Mouse (Mus musculus) right cerebral cortex, postnatal 10 days (tissue): ENCODE data around the gene Ctsh.
"Not testable (repeated sequence)": the region's sequence is repeated elsewhere in the genome, so short reads cannot be mapped to it uniquely, and the experiment has no call there.

Experiments
- DNase-seq, 2 experiments: peaks; one replicate each; pipeline ENCODE4 v3.0.0; 2021; ENCODE audit warnings: low spot score in 2 of 2

Gene Ctsh

GRCm38 (mm10) chr9:90059828-90060573 is 6.0 kb downstream of the Ctsh start:
- no peak for DNase-seq

- no peak for DNase-seq
Measured at GRCm38 (mm10) chr9:90060574-90060875, 6.6 kb downstream of the Ctsh start.

- not testable (repeated sequence) for DNase-seq
Measured at GRCm38 (mm10) chr9:90060932-90061331, 7.0 kb downstream of the Ctsh start.

- no peak for DNase-seq
Measured at GRCm38 (mm10) chr9:90067341-90067740, 13.4 kb downstream of the Ctsh start.

- DNase-seq = peak in 1 of 2 experiments; percentile 9
Measured at GRCm38 (mm10) chr9:90068786-90069185, 14.8 kb downstream of the Ctsh start.

- DNase-seq = no peak
Measured at GRCm38 (mm10) chr9:90069485-90069884, 15.5 kb downstream of the Ctsh start.

GRCm38 (mm10) chr9:90070174-90070573 is 16.2 kb downstream of the Ctsh start:
- DNase-seq = no peak

- DNase-seq = no peak
Measured at GRCm38 (mm10) chr9:90075336-90075735, 21.4 kb downstream of the Ctsh start.

- no peak for DNase-seq
Measured at GRCm38 (mm10) chr9:90076131-90076530, 22.2 kb downstream of the Ctsh start.

- peak; percentile 59 to 71 for DNase-seq
Measured at GRCm38 (mm10) chr9:90076849-90077461, 23.0 kb downstream of the Ctsh start.

- DNase-seq = not testable (repeated sequence)
Measured at GRCm38 (mm10) chr9:90081961-90082360, 28.0 kb downstream of the Ctsh start.

- no peak for DNase-seq
Measured at GRCm38 (mm10) chr9:90082992-90083391, 29.0 kb downstream of the Ctsh start.

GRCm38 (mm10) chr9:90084152-90084551 is 30.2 kb downstream of the Ctsh start:
- no peak for DNase-seq

- DNase-seq = no peak
Measured at GRCm38 (mm10) chr9:90084766-90085468, 31.0 kb downstream of the Ctsh start.

GRCm38 (mm10) chr9:90087906-90088485 is 34.0 kb downstream of the Ctsh start:
- DNase-seq = no peak

GRCm38 (mm10) chr9:90089339-90090104 is 35.6 kb downstream of the Ctsh start:
- no peak for DNase-seq

- DNase-seq = no peak
Measured at GRCm38 (mm10) chr9:90098934-90099333, 45.0 kb downstream of the Ctsh start.

GRCm38 (mm10) chr9:90100760-90101159 is 46.8 kb downstream of the Ctsh start:
- DNase-seq = no peak

GRCm38 (mm10) chr9:90105462-90105861 is 51.5 kb downstream of the Ctsh start:
- DNase-seq = no peak

- no peak for DNase-seq
Measured at GRCm38 (mm10) chr9:90106915-90107314, 53.0 kb downstream of the Ctsh start.

- DNase-seq = no peak
Measured at GRCm38 (mm10) chr9:90108272-90108671, 54.3 kb downstream of the Ctsh start.

- no peak for DNase-seq
Measured at GRCm38 (mm10) chr9:90109386-90109785, 55.4 kb downstream of the Ctsh start.
